Mouse (Mus musculus) kidney, adult 2 months (tissue): ENCODE data around the gene Tcf3. TPM values are rescaled to one million over a fixed set of nuclear protein-coding genes. Genes with fewer than 3 reads are reported as not detected.

ENCODE experiments used
- DNase-seq: peaks from one replicate; pipeline ENCODE4 v3.0.0; 2021
- H3K27ac ChIP-seq: fragments of 200-500 bp; 2 replicates; pipeline ENCODE4 v1.5.1; 2012; ENCODE audit warnings: low read depth, low read length, control low read depth, inconsistent platforms; ENCODE audit not compliant: insufficient read depth
- H3K27me3 ChIP-seq: fragments of 200-500 bp; replicated peaks from 2 replicates; pipeline ENCODE4 v1.6.1; 2012; ENCODE audit warnings: mild to moderate bottlenecking, moderate library complexity, low read length, inconsistent platforms; ENCODE audit not compliant: control insufficient read depth, insufficient read depth
- H3K36me3 ChIP-seq: fragments of 200-500 bp; 2 replicates; pipeline ENCODE4 v1.6.1; 2012; ENCODE audit warnings: mild to moderate bottlenecking, moderate library complexity, low read length, inconsistent platforms; ENCODE audit not compliant: control insufficient read depth, insufficient read depth
- H3K4me1 ChIP-seq: fragments of 200-500 bp; 2 replicates; pipeline ENCODE4 v1.6.1; 2011; ENCODE audit warnings: low read length; ENCODE audit not compliant: control insufficient read depth, insufficient read depth
- H3K4me3 ChIP-seq: fragments of 200-500 bp; 2 replicates; pipeline ENCODE4 v1.5.1; 2011; ENCODE audit warnings: mild to moderate bottlenecking, low read depth, low read length, control low read depth; ENCODE audit not compliant: insufficient read depth
- CTCF ChIP-seq: fragments of 200-500 bp; conservative IDR thresholded peaks from 2 replicates; pipeline ENCODE4 v1.5.1; 2011; ENCODE audit warnings: low read depth, mild to moderate bottlenecking, control low read depth, low read length, moderate library complexity, mixed read lengths; ENCODE audit not compliant: insufficient read depth, insufficient read length
- POLR2A ChIP-seq: fragments of 200-500 bp; IDR thresholded peaks from one replicate; pipeline ENCODE4 v1.6.1; 2011; ENCODE audit warnings: low read depth, low read length, control low read depth
- WGBS: fragments of 180-500 bp; shearing (Covaris S2); methylation state at CpG from one replicate; pipeline ENCODE4 v1.1.7; 2018; 5-methylcytosine and 5-hydroxymethylcytosine counted together
- polyA plus RNA-seq: library from polyadenylated mRNA; depleted of rRNA; stranded (reverse); fragments of >200 nt; gene quantifications from 2 replicates; pipeline ENCODE4 v1.2.3, GENCODE M21; 2012

The Tcf3 gene
- polyA plus RNA-seq, 1 experiment: 33.3 TPM

DNA sequence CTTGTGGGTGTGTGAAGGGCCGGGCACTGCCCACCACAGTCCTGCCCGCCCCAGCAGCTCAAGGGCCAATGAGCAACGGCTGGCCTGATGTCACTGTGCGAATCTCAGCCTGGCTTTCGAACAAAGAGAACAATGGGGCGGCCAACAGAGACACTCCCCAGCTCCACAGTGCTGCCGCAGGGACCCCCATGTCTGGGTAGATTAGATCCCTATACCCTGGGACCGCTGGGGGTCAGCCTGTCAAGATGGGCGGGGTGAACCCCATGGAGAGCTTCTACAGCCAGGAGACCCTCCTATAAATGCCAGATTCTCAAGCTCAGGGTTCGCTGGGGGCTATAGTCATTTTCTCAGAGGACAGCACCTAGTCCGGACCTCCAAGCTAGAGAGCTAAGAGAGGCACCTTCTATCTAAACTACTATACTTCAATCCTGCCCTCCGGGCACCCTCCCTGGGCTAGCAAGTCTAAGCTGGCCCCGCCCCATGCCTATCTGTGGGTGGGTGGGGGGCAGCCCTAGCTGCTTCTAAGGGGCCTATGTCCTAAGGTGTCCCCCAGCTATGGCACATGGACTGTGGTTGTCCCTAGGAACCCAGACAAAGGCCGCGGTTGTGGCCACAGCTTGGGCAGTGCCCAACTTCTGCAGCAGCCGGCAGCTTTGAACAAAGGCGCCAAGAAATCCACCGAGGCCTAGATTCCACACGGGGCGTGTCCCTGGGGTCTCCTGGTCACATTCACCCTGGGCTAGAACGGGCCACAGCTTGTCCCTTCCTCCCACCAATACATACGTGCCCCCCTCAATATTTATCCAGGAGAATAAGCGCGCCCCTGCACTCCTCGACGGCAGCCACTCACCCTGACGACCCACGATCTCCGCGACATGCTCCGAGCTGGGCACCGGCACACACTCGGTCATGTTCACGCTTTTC, 47.4 kb downstream of the Tcf3 start:
- Histone ChIP-seq H3K4me3 (peak overlapping the region; percentile 72), H3K27ac (no peak overlapping the region), H3K4me1 (peaks cover 11% of the 10 kb centered on the region; the same call in 1 of the 2 replicates), H3K27me3 (no peaks in the 10 kb centered on the region), H3K36me3 (no peaks in the 10 kb centered on the region)
- no peak for DNase-seq
- TF ChIP-seq CTCF (no peak), POLR2A (no peak)
- WGBS: 10% methylated on average over 34 of the region's 34 CpGs

DNA sequence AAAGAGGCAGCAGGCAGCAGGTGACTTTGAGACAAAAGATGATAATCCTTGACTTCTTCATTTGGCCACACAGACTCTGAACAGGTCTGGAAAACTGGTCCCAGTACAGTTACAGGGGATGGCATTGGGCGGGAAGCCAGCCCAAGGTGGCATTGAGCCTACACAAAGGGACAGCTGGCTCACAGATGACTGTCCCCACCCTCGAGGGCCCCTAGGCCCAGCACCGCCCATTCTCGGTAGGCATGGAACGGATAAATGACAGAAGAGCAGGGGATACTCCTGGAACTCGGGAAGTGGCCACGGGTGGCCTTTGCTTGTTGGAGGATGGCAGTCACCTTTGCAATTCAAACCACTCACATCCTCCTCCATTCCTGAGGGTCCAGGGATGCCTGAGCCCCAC, 48.1 kb downstream of the Tcf3 start:
- no peak for DNase-seq
- WGBS: 61% methylated on average over 7 of the region's 7 CpGs
- TF ChIP-seq CTCF (no peak), POLR2A (no peak)
- Histone ChIP-seq H3K27me3 (no peaks in the 10 kb centered on the region), H3K27ac (no peak overlapping the region), H3K36me3 (no peaks in the 10 kb centered on the region), H3K4me3 (no peak overlapping the region), H3K4me1 (peaks cover 10% of the 10 kb centered on the region; the same call in 1 of the 2 replicates)

- TF ChIP-seq POLR2A (no peak), CTCF (no peak)
- H3K4me1 ChIP-seq: peaks cover 9% of the 10 kb centered on the region; the same call in 1 of the 2 replicates
- no peak overlapping the region for H3K4me3 ChIP-seq
- DNase-seq: no peak
- WGBS: 80% methylated on average over 7 of the region's 7 CpGs
- no peaks in the 10 kb centered on the region for H3K27me3 ChIP-seq
- no peak overlapping the region for H3K27ac ChIP-seq
- H3K36me3 ChIP-seq: no peaks in the 10 kb centered on the region
Observed at GRCm38 (mm10) chr10:80384709-80385108, 48.7 kb downstream of the Tcf3 start.

- no peak overlapping the region for H3K27ac ChIP-seq
- H3K36me3 ChIP-seq: no peaks in the 10 kb centered on the region
- H3K4me3 ChIP-seq: no peak overlapping the region
- no peak for DNase-seq
- H3K4me1 ChIP-seq: peaks cover 9% of the 10 kb centered on the region; the same call in 1 of the 2 replicates
- 86% methylated on average over 4 of the region's 4 CpGs for WGBS
- no peaks in the 10 kb centered on the region for H3K27me3 ChIP-seq
- TF ChIP-seq CTCF (no peak), POLR2A (no peak)
Observed at GRCm38 (mm10) chr10:80384115-80384639, 49.3 kb downstream of the Tcf3 start.

DNA sequence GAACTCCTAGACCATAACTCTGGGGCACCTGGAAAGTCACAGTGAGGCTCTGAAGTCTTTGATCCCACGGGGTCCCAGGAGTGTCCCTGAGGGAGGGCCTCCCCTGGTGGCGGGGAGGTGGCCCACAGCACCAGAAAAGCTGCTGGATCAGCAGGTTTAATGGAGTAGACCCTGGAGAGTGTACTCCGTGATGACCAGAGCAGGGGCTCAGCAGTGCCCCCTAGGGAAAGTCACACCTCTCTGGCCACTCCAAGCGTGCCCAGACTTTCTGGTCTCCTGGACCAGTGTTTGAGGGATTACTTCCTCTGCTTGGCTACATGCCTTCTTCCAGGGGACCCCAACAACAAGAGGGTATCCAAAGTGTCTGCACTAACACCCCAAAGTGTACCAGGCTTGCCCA, 50.0 kb downstream of the Tcf3 start:
- peaks cover 9% of the 10 kb centered on the region; the same call in 1 of the 2 replicates for H3K4me1 ChIP-seq
- H3K27ac ChIP-seq: no peak overlapping the region
- H3K4me3 ChIP-seq: no peak overlapping the region
- DNase-seq: no peak
- H3K27me3 ChIP-seq: no peaks in the 10 kb centered on the region
- TF ChIP-seq CTCF (peak; percentile 34; the same call in 1 of the 2 replicates), POLR2A (no peak)
- WGBS: 53% methylated on average over 4 of the region's 4 CpGs
- no peaks in the 10 kb centered on the region for H3K36me3 ChIP-seq

DNA sequence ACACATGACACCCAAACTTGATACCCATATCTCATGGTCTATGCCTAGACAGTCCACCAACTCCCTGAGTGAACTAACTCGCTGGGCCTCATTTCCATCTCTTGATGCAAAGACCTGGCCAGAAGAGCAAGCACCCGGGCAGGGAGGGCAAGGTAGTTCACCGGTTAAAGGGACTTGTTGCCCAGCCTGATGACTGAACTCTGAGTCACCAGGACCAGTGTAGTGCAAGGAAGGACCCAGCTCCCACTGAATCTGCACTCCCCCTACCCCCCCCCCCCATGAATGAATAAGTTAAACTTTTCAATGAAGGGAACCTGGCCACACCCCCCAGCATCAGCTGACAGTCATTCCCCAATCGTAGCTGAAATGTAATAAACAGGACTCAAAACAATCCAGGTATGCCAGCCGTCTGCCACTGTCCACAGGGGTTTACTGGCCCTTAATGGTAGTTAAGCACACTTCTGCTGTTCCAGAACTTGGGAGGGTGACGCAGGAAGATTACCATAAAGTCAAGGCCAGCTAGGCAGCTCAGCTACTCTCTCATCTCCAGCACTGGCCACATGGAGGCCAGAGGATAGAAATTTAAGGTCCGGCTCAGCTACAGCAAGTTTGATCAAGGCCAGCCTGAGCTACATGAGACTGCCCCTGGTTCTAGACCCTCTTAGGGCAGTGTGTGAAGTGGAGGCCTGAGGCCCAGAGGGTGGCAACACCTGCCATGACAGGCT, 50.6 kb downstream of the Tcf3 start:
- TF ChIP-seq POLR2A: no peak
- no peak for TF ChIP-seq CTCF
- Histone ChIP-seq H3K27me3 (no peaks in the 10 kb centered on the region), H3K36me3 (no peaks in the 10 kb centered on the region), H3K4me1 (peaks cover 3% of the 10 kb centered on the region; the same call in 1 of the 2 replicates), H3K4me3 (no peak overlapping the region), H3K27ac (no peak overlapping the region)
- DNase-seq: no peak
- WGBS: 69% methylated on average over 7 of the region's 7 CpGs

GRCm38 (mm10) chr10:80377716-80378115, 55.7 kb downstream of the Tcf3 start:
- TF ChIP-seq POLR2A (no peak), CTCF (peak; percentile 45)
- Histone ChIP-seq H3K27me3 (no peaks in the 10 kb centered on the region), H3K27ac (no peak overlapping the region), H3K36me3 (no peaks in the 10 kb centered on the region), H3K4me3 (no peak overlapping the region), H3K4me1 (no peaks in the 10 kb centered on the region)
- DNase-seq: no peak
- 49% methylated on average over 10 of the region's 10 CpGs for WGBS
